Mouse (Mus musculus) ZHBTc4 (cell line): ENCODE measurements around the gene Clpb.
"Not testable (repeated sequence)": the region's sequence is repeated elsewhere in the genome, so short reads cannot be mapped to it uniquely, and the experiment has no call there.

Experiments
- DNase-seq: peaks from one replicate; pipeline ENCODE4 v3.0.0-alpha.2; 2011; ENCODE audit warnings: low read depth, low spot score

Gene Clpb

DNA sequence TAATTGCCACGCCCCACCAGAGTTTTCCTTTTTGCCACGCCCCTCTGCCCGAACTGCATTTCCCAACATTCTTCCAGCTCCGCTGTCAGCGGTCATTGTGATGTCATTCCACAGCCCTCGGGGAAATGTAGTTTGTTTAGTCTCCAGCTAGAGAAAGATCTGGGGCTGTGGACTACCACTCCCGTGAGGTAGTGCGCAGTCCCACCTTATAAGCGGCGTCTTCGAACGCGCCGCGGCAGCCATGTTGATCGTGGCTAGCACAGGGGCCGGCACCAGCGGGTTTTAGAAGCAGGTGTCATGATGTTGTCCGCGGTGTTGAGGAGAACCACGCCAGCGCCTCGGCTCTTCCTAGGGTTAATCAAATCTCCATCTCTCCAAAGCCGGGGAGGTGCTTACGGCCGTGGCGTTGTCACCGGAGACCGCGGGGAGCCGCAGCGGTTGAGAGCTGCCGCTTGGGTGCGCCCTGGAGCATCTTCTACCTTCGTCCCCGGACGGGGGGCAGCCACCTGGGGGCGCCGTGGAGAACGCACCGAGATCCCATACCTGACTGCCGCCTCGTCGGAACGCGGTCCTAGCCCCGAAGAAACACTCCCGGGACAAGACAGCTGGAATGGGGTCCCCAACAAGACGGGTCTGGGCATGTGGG is at the start of gene Clpb:
Gene Clpb, plus strand, starts transcription at position 120 of the 646 bp plus-strand sequence.
- DNase-seq: peak; percentile 99

DNA sequence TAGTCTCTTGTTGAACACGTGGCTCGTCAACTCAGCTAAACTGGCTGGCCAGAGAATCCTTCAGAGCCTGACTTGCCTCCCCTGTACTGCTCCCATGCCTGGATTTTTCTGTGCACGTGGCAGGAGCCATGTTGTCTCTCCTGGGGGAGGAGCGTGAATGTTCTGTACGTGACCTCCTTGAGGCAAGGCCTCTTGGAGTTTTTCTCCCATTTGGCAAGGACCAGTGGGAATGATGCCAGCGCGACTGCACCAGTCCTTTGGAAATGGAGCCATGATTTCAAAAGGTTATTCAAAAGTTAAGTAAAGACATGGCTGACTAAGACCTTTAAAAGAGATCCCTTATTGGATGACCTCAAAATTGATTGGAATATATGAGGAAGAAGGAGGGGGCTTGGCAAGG is 48.0 kb upstream of the Clpb start:
- no peak for DNase-seq

DNA sequence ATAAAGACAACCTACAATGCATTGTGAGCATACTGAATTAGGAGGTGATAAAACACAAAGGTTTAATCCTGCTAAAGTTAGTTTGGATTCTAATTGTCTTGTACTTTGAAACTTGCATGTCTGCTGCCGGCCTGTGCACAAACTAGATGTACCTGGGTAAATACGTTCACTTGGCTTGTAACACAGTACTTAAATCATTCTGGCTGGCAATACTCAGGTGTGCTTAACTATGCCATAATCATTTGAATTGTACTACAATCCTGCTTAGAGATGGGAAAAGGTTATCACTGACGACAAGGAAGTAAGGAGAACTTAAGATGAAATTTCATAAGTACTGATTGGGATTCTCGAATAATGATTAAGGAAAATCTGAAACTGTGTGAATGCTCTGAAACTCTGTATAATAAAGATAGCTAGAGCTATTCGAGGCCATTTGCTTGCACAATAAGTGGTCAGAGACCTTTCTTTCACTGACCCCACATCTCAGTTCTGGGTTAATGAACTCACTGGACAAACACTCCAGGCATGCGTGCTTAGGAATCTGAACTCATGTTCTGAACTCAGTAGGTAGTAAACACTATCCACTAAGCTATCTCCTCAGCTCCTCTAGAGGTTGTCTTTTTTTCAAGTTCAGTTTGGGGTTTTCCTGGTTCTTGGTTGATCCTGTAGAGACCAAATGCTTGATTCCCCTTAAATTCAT is 47.1 kb upstream of the Clpb start:
- no peak for DNase-seq

DNA sequence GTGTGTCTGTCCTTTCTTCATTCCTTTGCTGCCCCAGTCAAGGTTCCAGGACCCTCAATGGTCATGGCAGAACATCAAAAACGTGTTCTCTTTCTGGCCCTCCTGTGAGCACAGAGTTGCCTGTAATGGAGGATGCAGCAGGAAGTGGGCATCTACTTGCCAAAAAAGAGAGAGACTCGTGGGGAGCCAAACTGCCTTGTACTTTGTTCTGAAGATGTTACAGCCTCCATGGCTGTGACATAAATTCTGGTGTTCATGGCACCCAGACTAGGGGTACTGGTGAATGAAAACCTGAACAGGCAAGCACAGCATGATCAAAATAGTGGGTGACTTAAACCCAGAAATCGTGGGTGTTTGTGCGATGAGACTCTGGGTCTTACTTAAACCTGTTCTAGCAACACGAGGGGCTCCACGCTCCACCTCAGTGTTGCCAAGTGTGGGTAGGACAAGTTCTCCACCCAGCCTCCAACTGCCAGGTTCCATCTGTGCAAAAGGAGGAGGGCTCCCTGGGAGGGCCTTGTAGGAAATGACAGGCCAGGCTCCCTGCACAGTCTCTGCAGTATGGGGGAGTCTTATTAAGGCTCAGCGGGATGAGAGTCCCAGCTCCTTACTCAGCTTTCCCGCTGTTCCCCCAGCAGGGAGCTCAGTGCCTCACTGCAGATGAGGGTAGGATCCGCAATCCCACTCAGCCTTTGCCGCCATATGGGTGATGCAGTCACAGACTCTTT is 45.8 kb upstream of the Clpb start:
- no peak for DNase-seq

DNA sequence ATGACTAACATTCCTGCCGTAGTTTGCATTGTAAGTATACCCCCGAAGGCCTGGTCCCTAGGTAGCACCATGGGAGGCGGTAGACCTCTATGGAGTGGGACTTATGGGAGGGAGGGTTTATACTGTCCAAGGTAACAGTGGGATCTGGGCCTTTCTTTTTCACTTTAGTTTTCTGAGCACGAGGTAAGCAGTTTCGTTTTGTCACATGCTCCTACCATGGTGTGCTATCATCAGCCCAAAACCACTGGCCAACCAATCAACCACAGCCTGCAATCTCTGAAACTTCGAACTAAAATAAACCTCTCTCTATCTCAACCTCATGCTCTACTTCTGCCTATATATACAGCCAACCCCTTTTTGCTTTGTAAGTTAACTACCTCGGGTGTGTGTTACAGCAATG is 45.2 kb upstream of the Clpb start:
- no peak for DNase-seq

DNA sequence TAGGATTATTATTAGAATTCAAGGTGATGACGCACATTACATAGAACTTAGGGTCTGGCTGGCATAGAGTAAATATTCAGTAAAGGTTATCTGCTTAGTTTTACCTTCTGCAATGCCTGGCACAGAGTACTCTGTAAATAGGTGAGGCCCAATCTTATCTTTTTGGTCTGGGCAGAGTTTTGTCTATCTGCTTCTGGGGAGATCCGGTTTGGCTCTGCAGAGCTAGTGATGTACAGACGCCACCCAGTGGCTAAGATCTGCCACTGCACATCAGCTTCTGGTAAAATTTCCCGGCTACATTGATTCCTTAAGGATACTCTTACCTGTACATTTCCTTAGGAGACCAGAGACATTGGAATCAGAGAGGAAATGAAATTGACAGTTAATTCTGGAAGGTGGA is 43.1 kb upstream of the Clpb start:
- peak; percentile 72 for DNase-seq

DNA sequence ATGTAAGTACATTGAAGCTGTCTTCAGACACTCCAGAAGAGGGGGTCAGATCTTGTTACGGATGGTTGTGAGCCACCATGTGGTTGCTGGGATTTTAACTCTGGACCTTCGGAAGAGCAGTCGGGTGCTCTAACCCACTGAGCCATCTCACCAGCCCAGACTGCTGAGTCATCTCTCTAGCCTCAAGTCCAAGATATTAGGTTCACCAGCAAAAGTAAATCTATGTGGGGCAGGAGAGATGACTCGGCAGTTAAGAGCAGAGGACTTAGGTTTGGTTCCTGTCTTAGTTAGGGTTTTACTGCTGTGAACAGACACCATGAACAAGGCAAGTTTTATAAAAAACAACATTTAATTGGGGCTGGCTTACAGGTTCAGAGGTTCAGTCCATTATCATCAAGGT is 41.6 kb upstream of the Clpb start:
- not testable (repeated sequence) for DNase-seq

DNA sequence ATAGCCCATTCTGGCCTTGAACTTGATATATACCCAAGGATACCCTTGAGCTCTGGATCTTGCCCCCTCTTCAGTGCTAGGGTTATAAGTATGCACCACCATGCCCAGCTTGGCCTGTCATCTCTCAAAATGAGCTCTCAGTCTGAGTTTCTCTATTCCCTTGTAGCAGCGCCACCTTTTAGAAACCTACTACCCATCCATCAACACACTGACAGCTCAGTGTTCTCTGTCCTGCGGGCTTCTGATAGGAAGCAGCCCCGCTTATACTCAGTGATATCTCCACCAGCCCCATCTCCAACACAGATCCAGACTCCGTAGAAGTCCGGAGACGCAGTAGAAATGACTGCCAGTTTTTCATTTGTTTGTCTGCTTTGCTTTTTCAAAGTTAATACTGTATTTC is 39.1 kb upstream of the Clpb start:
- DNase-seq: no peak

DNA sequence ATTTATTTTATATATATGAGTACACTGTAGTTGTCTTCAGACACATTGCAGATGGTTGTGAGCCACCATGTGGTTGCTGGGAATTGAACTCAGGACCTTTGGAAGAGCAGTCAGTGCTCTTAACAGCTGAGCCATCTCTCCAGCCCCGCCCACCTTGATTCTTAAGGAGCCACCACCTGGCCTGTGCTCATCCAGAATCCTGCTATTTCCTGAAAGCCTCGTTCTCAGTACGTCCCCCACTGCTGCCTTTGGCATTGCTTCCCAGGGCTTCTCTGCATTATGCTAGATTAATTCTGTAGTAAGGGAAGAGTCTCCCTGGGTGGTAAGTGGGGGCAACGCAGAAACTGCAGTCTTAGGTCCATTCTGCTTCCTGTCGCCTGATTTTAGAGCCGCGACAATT is 36.3 kb upstream of the Clpb start:
- not testable (repeated sequence) for DNase-seq

DNA sequence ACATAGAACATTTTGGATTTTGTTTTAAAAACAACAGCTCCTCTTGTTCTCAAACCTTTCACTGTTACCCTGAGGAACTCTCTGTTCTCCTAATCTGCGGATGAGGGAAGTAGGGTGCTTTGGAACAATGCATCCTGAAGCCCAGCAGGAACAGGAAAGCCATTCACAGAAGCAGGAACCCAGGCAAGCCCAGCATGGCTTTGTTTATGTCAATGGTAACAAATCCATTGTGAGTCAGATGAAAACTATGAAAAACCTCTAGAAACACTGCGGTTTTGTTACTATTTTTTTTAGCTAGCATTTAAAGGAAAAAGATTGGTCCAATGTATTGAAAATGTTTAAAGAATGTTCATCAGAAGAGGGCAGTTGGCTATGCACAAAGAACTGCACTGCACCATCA is 35.0 kb upstream of the Clpb start:
- DNase-seq: no peak

DNA sequence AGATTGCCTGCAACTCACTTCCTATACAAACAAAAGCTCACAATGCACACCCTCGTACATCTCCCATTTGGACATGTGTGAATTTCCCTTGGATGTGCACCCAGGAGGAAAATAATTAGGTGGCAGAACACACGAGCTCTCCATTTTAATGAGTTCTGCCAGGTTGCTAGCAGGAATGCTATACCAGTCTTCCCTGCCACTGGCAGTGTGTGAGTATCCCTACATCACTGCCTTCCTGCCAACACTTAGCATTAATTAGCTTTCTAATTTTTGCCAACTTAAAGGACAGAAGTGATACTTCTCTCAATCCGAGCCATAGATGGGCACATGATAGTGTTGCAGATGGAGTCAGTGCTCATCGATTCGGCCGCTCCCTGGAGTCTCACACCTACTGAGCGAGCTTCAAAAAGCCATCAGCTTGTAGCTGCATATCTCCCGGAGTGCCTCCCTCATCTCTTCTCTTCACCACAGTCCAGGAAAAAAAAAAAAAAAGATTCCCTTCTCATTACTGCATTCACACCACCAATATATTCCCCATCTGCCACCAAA is 29.7 kb upstream of the Clpb start:
- DNase-seq: no peak

DNA sequence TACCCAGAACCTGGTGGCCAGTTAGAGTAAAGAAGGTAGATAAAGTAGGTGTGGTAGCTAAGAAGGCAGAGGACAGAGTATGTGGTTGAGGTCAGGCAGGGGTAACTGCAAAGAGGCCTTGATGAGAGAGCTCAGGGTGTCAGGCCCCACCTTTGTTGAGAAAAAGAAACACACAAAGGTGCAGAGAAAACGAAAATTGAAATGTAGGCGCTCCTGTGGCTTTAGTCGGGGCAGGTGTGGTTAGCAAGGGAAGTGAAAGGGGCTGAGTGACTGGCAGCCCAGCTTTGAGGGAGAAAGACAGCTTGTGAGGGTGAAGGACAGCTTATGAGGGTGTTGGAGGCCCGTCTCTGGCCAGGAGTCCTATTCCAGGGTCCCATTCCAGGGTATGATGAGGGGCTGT is 28.9 kb upstream of the Clpb start:
- no peak for DNase-seq

DNA sequence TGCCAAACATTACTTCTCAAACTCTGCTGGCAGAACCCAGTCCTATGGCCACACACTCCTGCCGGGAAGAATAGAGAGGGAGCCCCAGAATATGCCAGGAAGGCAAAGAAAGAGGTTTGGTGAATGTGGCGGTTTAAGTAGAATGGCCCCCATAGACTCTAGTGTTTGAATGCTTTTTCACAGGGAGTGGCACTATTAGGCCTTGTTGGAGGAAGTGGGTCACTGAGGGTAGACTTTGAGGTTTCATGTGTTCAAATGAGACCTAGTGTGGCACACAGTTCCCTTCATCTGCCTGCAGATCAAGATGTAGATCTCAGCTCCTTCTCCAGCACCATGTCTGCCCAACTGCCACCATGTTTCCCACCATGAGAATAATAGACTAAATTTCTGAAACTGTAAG is 27.4 kb upstream of the Clpb start:
- no peak for DNase-seq

DNA sequence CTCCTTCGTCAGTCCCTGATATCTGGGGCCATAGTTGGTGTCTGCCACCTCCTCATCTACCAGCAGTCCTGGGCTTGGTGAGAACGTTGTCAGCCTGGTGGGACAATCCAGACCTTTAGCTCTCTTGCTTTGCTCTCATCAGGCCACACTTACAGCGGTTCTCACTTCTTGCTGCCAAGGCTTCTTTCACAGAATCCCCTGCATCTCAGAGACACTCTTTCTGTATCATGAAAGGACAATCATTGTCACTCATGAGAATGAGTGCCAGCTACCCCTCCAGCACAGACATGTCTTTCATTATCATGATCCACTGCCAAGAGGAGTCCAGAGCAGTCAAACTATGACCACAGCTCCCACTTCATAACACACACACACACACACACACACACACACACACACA is 19.6 kb upstream of the Clpb start:
- no peak for DNase-seq

DNA sequence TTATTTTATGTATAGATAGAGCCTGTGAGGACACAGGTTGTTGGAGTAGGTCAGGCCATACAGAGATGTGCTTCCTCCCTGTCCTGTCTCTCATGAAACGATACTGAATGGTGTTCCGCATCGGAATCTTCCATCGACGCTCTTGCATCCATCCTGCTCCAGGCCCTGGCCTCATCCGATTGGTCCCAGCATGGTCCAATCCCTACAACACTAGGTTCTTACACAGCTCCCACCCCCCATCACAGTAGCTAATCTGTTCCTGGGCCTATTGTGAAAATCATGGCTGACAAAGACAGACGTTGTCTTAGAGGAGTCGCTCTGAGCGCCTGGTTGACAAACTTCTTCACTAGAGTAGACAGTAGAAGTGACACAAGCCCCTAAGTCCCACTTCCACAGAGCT is 13.7 kb upstream of the Clpb start:
- DNase-seq: no peak

DNA sequence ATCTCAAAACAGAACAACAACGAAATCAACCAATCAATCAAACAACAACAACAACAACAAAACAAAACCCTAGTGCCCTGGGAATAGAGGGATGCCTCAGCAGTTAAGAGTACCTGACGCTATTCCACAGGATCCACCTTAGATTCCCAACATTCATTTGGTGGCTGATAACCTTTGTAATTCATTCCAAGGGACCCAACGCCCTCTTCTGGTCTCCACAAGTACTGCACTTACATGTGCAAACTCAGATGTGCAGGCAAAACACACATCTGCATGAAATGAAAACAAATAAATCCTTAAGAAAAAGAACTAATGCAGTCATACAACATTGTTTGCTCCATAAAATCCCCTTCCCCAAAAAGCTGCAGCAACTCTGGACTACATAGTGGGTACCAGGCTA is 12.9 kb upstream of the Clpb start:
- peak; percentile 72 for DNase-seq

DNA sequence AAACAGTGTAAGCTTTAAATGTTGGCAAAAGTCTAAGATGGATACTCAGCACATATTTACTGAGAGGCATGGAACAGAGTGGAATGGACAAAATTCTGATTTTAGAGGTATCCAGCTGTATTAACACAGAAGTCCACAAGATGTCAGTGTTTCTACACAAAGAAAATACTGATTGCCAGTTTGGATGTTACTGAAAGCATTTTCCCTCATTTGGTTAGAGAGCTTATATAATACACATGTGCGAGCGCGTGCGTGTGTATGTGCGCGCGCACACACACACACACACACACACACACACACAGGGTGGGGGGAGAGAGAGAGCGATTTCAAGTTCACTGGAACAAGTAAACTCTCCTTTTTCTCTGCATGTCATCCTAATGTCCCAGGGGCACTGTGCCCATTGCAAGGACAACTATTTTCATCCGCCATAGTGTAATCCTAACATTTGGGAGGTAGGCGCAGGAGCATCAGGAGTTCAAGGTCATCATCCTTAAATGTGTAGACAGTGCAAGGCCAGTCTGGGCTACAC is 9.7 kb upstream of the Clpb start:
- DNase-seq: peak; percentile 38

DNA sequence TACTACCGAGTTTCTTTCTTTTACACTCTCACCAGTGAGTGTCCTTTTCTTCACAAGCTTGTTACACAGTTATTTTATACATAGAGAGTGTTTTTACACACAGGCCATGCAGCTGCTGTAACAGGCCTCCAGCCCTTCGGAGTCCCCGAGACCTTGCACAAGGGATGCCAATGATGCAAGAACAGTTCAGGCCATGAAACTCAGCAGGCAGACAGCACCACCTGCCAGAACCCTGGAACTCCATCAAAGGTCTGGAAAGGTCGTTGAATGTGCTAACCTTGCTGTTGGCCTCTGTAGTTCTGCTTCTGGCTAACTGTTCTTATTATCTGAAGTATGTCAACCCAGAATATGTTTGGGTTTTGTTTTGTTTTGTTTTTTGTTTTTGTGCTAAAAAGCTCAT is 8.5 kb upstream of the Clpb start:
- no peak for DNase-seq

DNA sequence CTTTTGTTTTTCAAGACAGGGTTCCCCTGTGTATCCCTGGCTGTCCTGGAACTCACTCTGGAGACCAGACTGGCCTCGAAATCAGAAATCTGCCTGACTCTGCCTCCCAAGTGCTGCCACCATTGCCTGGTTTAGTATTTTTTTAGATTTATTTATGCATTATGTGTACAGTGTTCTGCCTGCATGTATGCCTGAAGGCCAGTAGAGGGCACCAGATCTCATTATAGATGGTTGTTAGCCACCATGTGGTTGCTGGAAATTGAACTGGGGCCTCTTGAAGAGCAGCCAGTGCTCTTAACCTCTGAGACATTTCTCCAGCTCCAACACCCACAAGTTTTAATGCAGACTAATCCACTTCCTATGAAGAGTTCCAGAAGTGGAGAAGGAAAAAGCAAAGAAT is 1.4 kb upstream of the Clpb start:
- DNase-seq: peak; percentile 63

DNA sequence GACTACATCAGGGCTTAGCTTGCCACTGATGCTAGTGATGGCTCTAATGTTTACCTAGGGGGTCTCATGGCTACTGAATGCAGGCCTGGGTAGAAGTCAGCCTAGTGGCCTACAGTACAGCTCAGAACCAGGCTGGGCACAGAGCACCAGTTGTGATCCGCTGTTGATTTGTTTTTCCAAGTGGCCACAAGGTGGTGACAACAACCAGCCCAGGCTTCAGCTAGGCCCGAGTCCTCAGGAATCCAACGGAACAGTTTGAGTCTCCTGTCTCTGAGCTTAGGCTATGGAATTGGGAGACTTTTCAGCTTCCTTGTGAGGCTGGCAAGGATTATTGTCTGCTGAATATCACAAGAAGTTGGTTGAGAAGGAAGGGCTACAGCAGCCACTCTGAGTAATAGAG is 3.1 kb downstream of the Clpb start:
- DNase-seq: peak; percentile 81

DNA sequence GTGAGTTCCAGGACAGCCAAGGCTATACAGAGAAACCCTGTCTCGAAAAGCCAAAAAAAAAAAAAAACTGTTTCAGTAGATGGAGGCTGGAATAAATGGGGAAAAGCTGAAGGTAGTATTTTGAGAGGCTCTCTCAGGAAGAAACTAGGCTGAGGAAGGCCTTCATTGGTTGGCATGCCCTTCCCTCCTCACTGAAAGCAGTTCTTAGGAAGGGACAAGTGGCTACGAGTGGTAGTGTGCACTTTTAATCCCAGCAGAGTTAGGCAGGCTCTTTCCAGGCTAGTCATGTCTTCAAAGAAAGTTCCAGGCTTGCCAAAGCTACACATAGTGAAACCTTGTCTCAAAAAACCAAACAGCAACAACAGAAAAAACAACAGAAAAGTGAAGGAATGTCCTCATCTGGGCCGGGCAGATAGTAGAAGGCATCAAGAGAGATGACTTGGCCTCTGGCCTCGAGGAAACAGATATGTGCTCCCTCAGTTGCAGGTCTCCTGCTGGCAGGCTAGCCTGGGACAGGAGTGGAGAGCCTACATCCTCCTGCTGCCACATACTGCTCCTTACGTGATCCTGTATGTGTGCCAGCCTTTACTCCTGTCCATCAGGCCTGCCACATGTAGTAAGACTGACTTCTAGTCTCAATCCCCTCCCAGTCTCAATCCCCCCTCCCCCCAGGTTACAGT is 8.3 kb downstream of the Clpb start:
- no peak for DNase-seq

DNA sequence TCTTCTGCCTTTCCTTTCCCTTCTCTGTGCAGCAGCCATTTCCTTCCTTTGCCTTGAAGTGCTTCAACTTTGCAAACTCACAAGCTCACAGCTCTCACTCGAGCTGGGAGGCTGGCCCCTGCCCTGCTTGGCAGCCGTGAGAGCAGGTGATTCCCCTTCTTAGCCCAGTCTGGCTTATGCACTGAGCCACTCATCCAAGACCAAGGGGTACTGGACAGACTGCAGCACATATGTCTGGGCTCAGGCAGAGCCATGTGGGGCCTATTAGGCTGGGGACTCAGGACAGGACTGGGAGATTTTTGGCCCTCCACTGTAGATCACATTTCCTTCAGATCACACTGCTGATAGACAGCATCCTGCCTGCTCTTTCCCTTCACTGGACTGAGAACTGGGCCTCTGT is 10.1 kb downstream of the Clpb start:
- DNase-seq: no peak
